Mouse (Mus musculus) urinary bladder, postnatal 4 days (tissue): ENCODE results near the gene Tspo2.

Experiments
- DNase-seq, 2 experiments: peaks; one replicate each; pipeline ENCODE4 v3.0.0; 2021 to 2022; ENCODE audit warnings: low spot score in 2 of 2

Tspo2 gene

GRCm38 (mm10) chr17:48450666-48451352 lies 513 bp downstream of the Tspo2 start:
- DNase-seq, result no peak

GRCm38 (mm10) chr17:48447675-48448074 lies 3.6 kb downstream of the Tspo2 start:
- no peak for DNase-seq

- no peak for DNase-seq
Observed at GRCm38 (mm10) chr17:48443542-48444145, 7.7 kb downstream of the Tspo2 start.

GRCm38 (mm10) chr17:48442745-48443457 lies 8.4 kb downstream of the Tspo2 start:
- DNase-seq, result no peak

- no peak for DNase-seq
Observed at GRCm38 (mm10) chr17:48437421-48437911, 13.9 kb downstream of the Tspo2 start.

GRCm38 (mm10) chr17:48436487-48436886 lies 14.8 kb downstream of the Tspo2 start:
- DNase-seq, result no peak

GRCm38 (mm10) chr17:48434479-48434878 lies 16.8 kb downstream of the Tspo2 start:
- no peak for DNase-seq

GRCm38 (mm10) chr17:48433689-48434330 lies 17.5 kb downstream of the Tspo2 start:
- DNase-seq, result no peak

- DNase-seq, result no peak
Observed at GRCm38 (mm10) chr17:48433006-48433655, 18.2 kb downstream of the Tspo2 start.

GRCm38 (mm10) chr17:48432158-48432980 lies 19.0 kb downstream of the Tspo2 start, which contains the start of gene Apobec2:
Gene Apobec2, minus strand, starts transcription at chr17:48432930.
- DNase-seq, result no peak

GRCm38 (mm10) chr17:48431054-48431453 lies 20.3 kb downstream of the Tspo2 start:
- no peak for DNase-seq

- DNase-seq, result no peak
Observed at GRCm38 (mm10) chr17:48430394-48430793, 20.9 kb downstream of the Tspo2 start.

- no peak for DNase-seq
Observed at GRCm38 (mm10) chr17:48427852-48428530, 23.3 kb downstream of the Tspo2 start.

- DNase-seq, result no peak
Observed at GRCm38 (mm10) chr17:48426991-48427750, 24.2 kb downstream of the Tspo2 start.

GRCm38 (mm10) chr17:48425823-48426612 lies 25.3 kb downstream of the Tspo2 start:
- no peak for DNase-seq

- DNase-seq, result no peak
Observed at GRCm38 (mm10) chr17:48424237-48424636, 27.1 kb downstream of the Tspo2 start.

- no peak for DNase-seq
Observed at GRCm38 (mm10) chr17:48419571-48419970, 31.8 kb downstream of the Tspo2 start.

GRCm38 (mm10) chr17:48418781-48419180 lies 32.5 kb downstream of the Tspo2 start:
- no peak for DNase-seq

GRCm38 (mm10) chr17:48418174-48418573 lies 33.1 kb downstream of the Tspo2 start:
- no peak for DNase-seq
